Mouse (Mus musculus) frontal cortex, adult 2 months (tissue): ENCODE measurements around the gene Hexb. TPM values are rescaled to one million over a fixed set of nuclear protein-coding genes. Genes with fewer than 3 reads are reported as not detected.
A peak's percentile ranks its signal among the peaks of the same experiment; 100 is the strongest.

Experiments
- DNase-seq, 2 experiments: peaks; one replicate each; pipeline ENCODE4 v3.0.0; 2022; ENCODE audit warnings: low spot score in 1 of 2; ENCODE audit errors: extremely low spot score in 1 of 2
- polyA plus RNA-seq: library from polyadenylated mRNA; depleted of rRNA; stranded (reverse); fragments of >200 nt; gene quantifications from 2 replicates; pipeline ENCODE4 v1.2.3, GENCODE M21; 2012

The Hexb gene
- polyA plus RNA-seq, 1 experiment: 160 TPM

- peak in 1 of 2 experiments; percentile 17 for DNase-seq
Observed at GRCm38 (mm10) chr13:97225130-97225529, 27.0 kb upstream of the Hexb start.

- no peak for DNase-seq
Observed at GRCm38 (mm10) chr13:97224341-97224982, 26.3 kb upstream of the Hexb start.

GRCm38 (mm10) chr13:97223856-97224255, 25.7 kb upstream of the Hexb start:
- no peak for DNase-seq

- no peak for DNase-seq
Observed at GRCm38 (mm10) chr13:97220022-97220421, 21.9 kb upstream of the Hexb start.

GRCm38 (mm10) chr13:97216196-97216595, 18.0 kb upstream of the Hexb start:
- DNase-seq: no peak

GRCm38 (mm10) chr13:97215563-97215962, 17.4 kb upstream of the Hexb start:
- no peak for DNase-seq

GRCm38 (mm10) chr13:97214583-97215268, 16.6 kb upstream of the Hexb start:
- no peak for DNase-seq

GRCm38 (mm10) chr13:97208500-97209010, 10.4 kb upstream of the Hexb start:
- no peak for DNase-seq

- DNase-seq: no peak
Observed at GRCm38 (mm10) chr13:97208112-97208478, 9.9 kb upstream of the Hexb start.

GRCm38 (mm10) chr13:97207472-97208111, 9.4 kb upstream of the Hexb start:
- no peak for DNase-seq

- DNase-seq: no peak
Observed at GRCm38 (mm10) chr13:97206046-97206445, 7.9 kb upstream of the Hexb start.

- DNase-seq: peak; percentile 89 to 94
Observed at GRCm38 (mm10) chr13:97205052-97205701, 7.0 kb upstream of the Hexb start.

- DNase-seq: no peak
Observed at GRCm38 (mm10) chr13:97201896-97202295, 3.7 kb upstream of the Hexb start.

GRCm38 (mm10) chr13:97201076-97201475, 2.9 kb upstream of the Hexb start:
- DNase-seq: no peak

- no peak for DNase-seq
Observed at GRCm38 (mm10) chr13:97199123-97199522, 966 bp upstream of the Hexb start.

- no peak for DNase-seq
Observed at GRCm38 (mm10) chr13:97196925-97197218, 1.3 kb downstream of the Hexb start.

GRCm38 (mm10) chr13:97196186-97196924, 1.8 kb downstream of the Hexb start:
- no peak for DNase-seq

- peak in 1 of 2 experiments; percentile 80 for DNase-seq
Observed at GRCm38 (mm10) chr13:97193420-97193819, 4.7 kb downstream of the Hexb start.

GRCm38 (mm10) chr13:97192649-97193048, 5.5 kb downstream of the Hexb start:
- no peak for DNase-seq

- DNase-seq: no peak
Observed at GRCm38 (mm10) chr13:97187693-97188092, 10.5 kb downstream of the Hexb start.

GRCm38 (mm10) chr13:97186346-97186745, 11.8 kb downstream of the Hexb start:
- DNase-seq: no peak
